Mouse (Mus musculus): ENCODE results near the gene 2210408I21Rik.

The 2210408I21Rik gene

GRCm38 (mm10) chr13:77514046-77514445 lies 378.7 kb downstream of the 2210408I21Rik start:
- no peak for DNase-seq

GRCm38 (mm10) chr13:77528960-77529699 lies 393.8 kb downstream of the 2210408I21Rik start:
- DNase-seq, result no peak

- no peak for DNase-seq
These were observed 394.4 kb downstream of the 2210408I21Rik start for GRCm38 (mm10) chr13:77529760-77530159.

- DNase-seq, result no peak
These were observed 402.1 kb downstream of the 2210408I21Rik start for GRCm38 (mm10) chr13:77537466-77537865.

GRCm38 (mm10) chr13:77547486-77548385 lies 412.4 kb downstream of the 2210408I21Rik start:
- DNase-seq, result no peak

GRCm38 (mm10) chr13:77548386-77548695 lies 413.0 kb downstream of the 2210408I21Rik start:
- no peak for DNase-seq

- DNase-seq, result no peak
These were observed 413.4 kb downstream of the 2210408I21Rik start for GRCm38 (mm10) chr13:77548750-77549149.

- DNase-seq, result no peak
These were observed 458.7 kb downstream of the 2210408I21Rik start for GRCm38 (mm10) chr13:77594011-77594410.

- DNase-seq, result no peak
These were observed 480.0 kb downstream of the 2210408I21Rik start for GRCm38 (mm10) chr13:77615346-77615745.
